Mouse (Mus musculus) left cerebral cortex, postnatal 36 days (tissue): ENCODE results near the gene Lama5. TPM values are rescaled to one million over a fixed set of nuclear protein-coding genes. Genes with fewer than 3 reads are reported as not detected.

Source experiments
- DNase-seq, 2 experiments: peaks; one replicate each; pipeline ENCODE4 v3.0.0; 2021 to 2022; ENCODE audit warnings: low spot score in 2 of 2, mixed read lengths in 1 of 2
- intact Hi-C: fragments of 180-260 bp; cut with DNase I; formaldehyde crosslinking; loops from one replicate; pipeline ENCODE4 v1.15.1; 2025
- microRNA-seq: library from miRNA; unstranded; fragments of <30 nt; microRNA quantifications from one replicate; pipeline ENCODE4 v1.2.0, GENCODE M21; 2022
- total RNA-seq, 2 experiments: library from RNA; stranded (reverse); gene quantifications; 2 replicates each; pipeline ENCODE4 v1.2.3; 2021

Gene Lama5
- total RNA-seq, 2 experiments from 2014 or later: 6.3 to 7.2 TPM

- no peak for DNase-seq
- intact Hi-C loops: no loop called here
These were observed 54.1 kb downstream of the Lama5 start for GRCm38 (mm10) chr2:180171522-180172070.

- intact Hi-C loops: no loop called here
- DNase-seq: peak; percentile 96 to 99
These were observed 54.7 kb downstream of the Lama5 start, which contains the start of gene Adrm1 for GRCm38 (mm10) chr2:180170806-180171521. TSS of gene Adrm1 (plus strand) at chr2:180171485.

GRCm38 (mm10) chr2:180170151-180170805 is 55.4 kb downstream of the Lama5 start:
- DNase-seq: no peak
- intact Hi-C loops: no loop called here

- intact Hi-C loops: no loop called here
- DNase-seq: no peak
These were observed 58.8 kb downstream of the Lama5 start for GRCm38 (mm10) chr2:180166869-180167268.

- DNase-seq: no peak
- intact Hi-C loops: no loop called here
These were observed 59.8 kb downstream of the Lama5 start for GRCm38 (mm10) chr2:180165855-180166254.

GRCm38 (mm10) chr2:180158627-180159026 is 67.0 kb downstream of the Lama5 start:
- intact Hi-C loops: no loop called here
- DNase-seq: no peak

GRCm38 (mm10) chr2:180154796-180155195 is 70.9 kb downstream of the Lama5 start:
- peak; percentile 60 to 62 for DNase-seq
- intact Hi-C loops: no loop called here

GRCm38 (mm10) chr2:180148551-180148950 is 77.1 kb downstream of the Lama5 start:
- no peak for DNase-seq
- intact Hi-C loops: no loop called here

- DNase-seq: peak in 1 of 2 experiments; percentile 33
- intact Hi-C loops: no loop called here
These were observed 78.3 kb downstream of the Lama5 start for GRCm38 (mm10) chr2:180147379-180147778.

- intact Hi-C loops: no loop called here
- DNase-seq: no peak
These were observed 79.6 kb downstream of the Lama5 start for GRCm38 (mm10) chr2:180146091-180146490.

GRCm38 (mm10) chr2:180135414-180135813 is 90.2 kb downstream of the Lama5 start:
- no peak for DNase-seq
- intact Hi-C loops: no loop called here

- intact Hi-C loops: no loop called here
- DNase-seq: no peak
These were observed 91.7 kb downstream of the Lama5 start for GRCm38 (mm10) chr2:180133911-180134310.

GRCm38 (mm10) chr2:180133231-180133630 is 92.4 kb downstream of the Lama5 start:
- DNase-seq: no peak
- intact Hi-C loops: no loop called here

- no peak for DNase-seq
- intact Hi-C loops: no loop called here
These were observed 98.0 kb downstream of the Lama5 start for GRCm38 (mm10) chr2:180127675-180128074.

Small RNAs within 50 kb of the gene (microRNA-seq; reads per million reads assigned to microRNA genes)
- gene Mir3091 (not detected), gene Mir7005 (not detected)

Other genes with a start within 250 kb of the Lama5 start
- 10 to 100 TPM; 15.8 to 24.3 TPM for gene Taf4, start 249.2 kb downstream of the Lama5 start, total RNA-seq
- 100 to 1,000 TPM; 107 to 114 TPM for gene Lsm14b, start 200.9 kb downstream of the Lama5 start, total RNA-seq
- gene Psma7, start 183.4 kb downstream of the Lama5 start, total RNA-seq: 100 to 1,000 TPM; 163 to 172 TPM
- gene Ss18l1, start 183.3 kb downstream of the Lama5 start, total RNA-seq: 10 to 100 TPM; 36.1 to 39.1 TPM
- gene Mtg2, start 155.3 kb downstream of the Lama5 start, total RNA-seq: 10 to 100 TPM; 12.6 to 19.1 TPM
- 10 to 100 TPM; 94.8 to 99.4 TPM for gene Hrh3, start 121.4 kb downstream of the Lama5 start, total RNA-seq
- 10 to 100 TPM; 44.2 to 50.4 TPM for gene Osbpl2, start 106.6 kb downstream of the Lama5 start, total RNA-seq
- gene Adrm1, start 54.4 kb downstream of the Lama5 start, total RNA-seq: 100 to 1,000 TPM in 1 of 2 experiments, 10 to 100 TPM in 1; 95.4 to 105 TPM
- gene Rps21, start 31.5 kb upstream of the Lama5 start, total RNA-seq: 100 to 1,000 TPM; 622 to 695 TPM
- 10 to 100 TPM; 26.5 to 31.7 TPM for gene Cables2, start 47.6 kb upstream of the Lama5 start, total RNA-seq
- gene Rbbp8nl, start 64.0 kb upstream of the Lama5 start, total RNA-seq: not detected
- gene Gata5, start 108.8 kb upstream of the Lama5 start, total RNA-seq: not detected
- 1 to 10 TPM; 1.4 to 1.8 TPM for gene Slco4a1, start 230.4 kb upstream of the Lama5 start, total RNA-seq